Mouse (Mus musculus) liver, embryonic 14.5 days (tissue): ENCODE results near the gene Zfp746. TPM values are rescaled to one million over a fixed set of nuclear protein-coding genes. Genes with fewer than 3 reads are reported as not detected.
A peak's percentile ranks its signal among the peaks of the same experiment; 100 is the strongest.
"Not testable (repeated sequence)": the region's sequence is repeated elsewhere in the genome, so short reads cannot be mapped to it uniquely, and the experiment has no call there.

Experiments
- ATAC-seq: fragments of 200-750 bp; cut with Nextera tagmentation; 2 replicates; pipeline ENCODE4 v1.8.0; 2017; ENCODE audit warnings: moderate number of reproducible peaks, mild to moderate bottlenecking, moderate library complexity; ENCODE audit not compliant: insufficient read depth
- DNase-seq, 3 experiments: peaks; one replicate each; pipeline ENCODE4 v3.0.0-alpha.2; 2012 to 2013; ENCODE audit warnings: low read depth in 3 of 3, low spot score in 3 of 3
- H3K27ac ChIP-seq: fragments of 300-500 bp; sonication (generic); 2 replicates; pipeline ENCODE4 v1.5.1; 2014; ENCODE audit warnings: moderate library complexity, mild to moderate bottlenecking, control low read depth, inconsistent platforms
- H3K27me3 ChIP-seq: fragments of 300-500 bp; sonication (generic); 2 replicates; pipeline ENCODE4 v1.6.1; 2014; ENCODE audit warnings: mild to moderate bottlenecking, low read length, moderate library complexity; ENCODE audit not compliant: control insufficient read depth, insufficient read depth
- H3K36me3 ChIP-seq: fragments of 300-500 bp; sonication (generic); replicated peaks from 2 replicates; pipeline ENCODE4 v1.6.1; 2014; ENCODE audit warnings: low read depth; ENCODE audit not compliant: control insufficient read depth, insufficient read depth
- H3K4me1 ChIP-seq, 2 experiments: fragments of 200-500 bp in 1 of 2; fragments of 300-500 bp in 1 of 2; sonication (generic) in 1 of 2; replicated peaks; 2 replicates each; pipeline ENCODE4 v1.6.1; 2012 to 2014; ENCODE audit warnings: antibody characterized with exemption in 1 of 2, inconsistent platforms in 1 of 2, low read length in 1 of 2; ENCODE audit not compliant: control insufficient read depth in 2 of 2, insufficient read depth in 2 of 2
- H3K4me2 ChIP-seq: fragments of 300-500 bp; sonication (generic); 2 replicates; pipeline ENCODE4 v1.6.1; 2014; ENCODE audit warnings: low read depth, mild to moderate bottlenecking, control low read depth, moderate library complexity
- H3K4me3 ChIP-seq, 2 experiments: fragments of 200-500 bp in 1 of 2; fragments of 300-500 bp in 1 of 2; sonication (generic) in 1 of 2; 2 replicates each; pipeline ENCODE4 v1.5.1; 2012 to 2014; ENCODE audit warnings: low read depth in 2 of 2, low read length in 2 of 2, mild to moderate bottlenecking in 2 of 2, control low read depth in 1 of 2, inconsistent platforms in 1 of 2, moderate library complexity in 1 of 2; ENCODE audit not compliant: insufficient read depth in 1 of 2
- H3K9ac ChIP-seq: fragments of 300-500 bp; sonication (generic); replicated peaks from 2 replicates; pipeline ENCODE4 v1.6.1; 2014; ENCODE audit warnings: mild to moderate bottlenecking, control low read depth, moderate library complexity
- H3K9me3 ChIP-seq: fragments of 300-500 bp; sonication (generic); 2 replicates; pipeline ENCODE4 v1.6.1; 2016; ENCODE audit warnings: low read length, mixed read lengths; ENCODE audit not compliant: control insufficient read depth
- CTCF ChIP-seq: IDR thresholded peaks from 2 replicates; pipeline ENCODE4 v1.5.1; 2016; ENCODE audit warnings: antibody characterized with exemption, low read depth, control low read depth
- EP300 ChIP-seq: IDR thresholded peaks from 2 replicates; pipeline ENCODE4 v1.6.1; 2016; ENCODE audit warnings: antibody characterized with exemption, low read depth
- WGBS: fragments of 180-500 bp; shearing (Covaris S2); extraction: QIAGEN DNeasy Blood & Tissue Kit; methylation state at CpG from one replicate; pipeline ENCODE4 v1.1.7; 2014; ENCODE audit not compliant: insufficient replicate concordance; 5-methylcytosine and 5-hydroxymethylcytosine counted together
- polyA plus RNA-seq, 2 experiments: library from polyadenylated mRNA; depleted of rRNA in 1 of 2; stranded (reverse) in 1 of 2; unstranded in 1 of 2; fragments of >200 nt; fragmentation: Nextera tagmentation in 1 of 2; extraction: Ambion mirVana in 1 of 2; gene quantifications; 2 replicates each; pipeline versions ENCODE4 v1.2.1 to v1.2.3; 2012 to 2014

The Zfp746 gene
- polyA plus RNA-seq (2012; rRNA removed) = 5.2 and 5.6 TPM in 2 replicates
- 4.0 and 4.9 TPM in 2 replicates for polyA plus RNA-seq (2014; fragmentation: Nextera tagmentation; extraction: Ambion mirVana)

DNA sequence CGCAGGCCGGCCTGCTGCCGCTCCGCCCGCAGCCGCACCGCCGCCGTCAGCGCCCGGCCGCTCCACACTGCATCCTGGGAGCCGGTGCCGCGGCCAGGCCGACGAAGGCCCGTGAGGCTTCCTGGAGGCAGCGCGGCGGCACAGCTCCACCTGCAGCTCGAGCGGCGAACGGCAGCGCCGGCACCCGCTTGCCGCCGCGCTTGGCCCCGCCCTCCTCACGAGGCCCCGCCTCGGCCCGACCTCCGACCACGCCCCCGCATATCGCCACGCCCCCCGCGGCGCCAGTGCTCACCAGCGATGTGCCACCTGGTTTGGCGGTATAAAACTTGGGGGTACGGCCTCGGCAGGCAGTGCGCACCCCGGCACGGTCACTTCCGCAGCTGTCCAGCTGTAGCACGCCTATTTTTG, at the start of gene Zfp746:
Gene Zfp746 (minus strand): TSS at position 123 of the 408 bp plus-strand sequence.
- whole genome bisulfite sequencing = under 1% methylated on average over 53 of the region's 53 CpGs
- peaks cover 17% of the 10 kb centered on the region for H3K36me3 ChIP-seq
- TF ChIP-seq EP300 = no peak
- TF ChIP-seq CTCF = peak; percentile 72
- H3K4me3 ChIP-seq = peak within 1 kb of the TSS; percentile 70 to 74
- peak within 1 kb of the TSS; percentile 73 for H3K4me2 ChIP-seq
- ATAC-seq = peak; percentile 92
- no peaks in the 10 kb centered on the region for H3K27me3 ChIP-seq
- peak within 1 kb of the TSS; percentile 79 for H3K9ac ChIP-seq
- H3K27ac ChIP-seq = peak within 1 kb of the TSS; percentile 49
- no peaks in the 10 kb centered on the region for H3K9me3 ChIP-seq
- H3K4me1 ChIP-seq = peaks cover 0 to 18% of the 10 kb centered on the region in 2 experiments; a peak in 3 of 4 replicates
- DNase-seq = peak; percentile 71 to 78 (median 73)

DNA sequence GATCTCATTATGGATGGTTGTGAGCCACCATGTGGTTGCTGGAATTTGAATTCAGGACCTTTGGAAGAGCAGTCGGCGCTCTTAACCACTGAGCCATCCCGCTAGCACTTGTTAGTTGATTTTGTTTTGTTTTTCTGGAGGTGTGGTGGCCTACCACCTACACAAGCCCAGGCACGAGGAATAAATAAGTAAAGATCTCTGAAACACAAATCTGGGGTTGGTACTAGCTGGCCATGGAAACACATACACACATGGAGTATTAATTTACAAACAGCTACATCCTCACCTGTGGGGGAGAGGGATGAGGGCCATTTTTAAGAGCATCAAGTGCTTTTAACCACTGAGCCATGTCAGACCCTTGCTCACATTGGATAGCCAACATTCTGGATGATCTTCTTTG, 34.7 kb upstream of the Zfp746 start:
- not testable (repeated sequence) for ATAC-seq, H3K9ac ChIP-seq, H3K4me3 ChIP-seq, H3K9me3 ChIP-seq, H3K4me1 ChIP-seq, H3K36me3 ChIP-seq, H3K4me2 ChIP-seq, H3K27me3 ChIP-seq, H3K27ac ChIP-seq
- DNase-seq = peak; percentile 31 to 61 (median 53)
- WGBS = 62% methylated on average over 4 of the region's 4 CpGs

DNA sequence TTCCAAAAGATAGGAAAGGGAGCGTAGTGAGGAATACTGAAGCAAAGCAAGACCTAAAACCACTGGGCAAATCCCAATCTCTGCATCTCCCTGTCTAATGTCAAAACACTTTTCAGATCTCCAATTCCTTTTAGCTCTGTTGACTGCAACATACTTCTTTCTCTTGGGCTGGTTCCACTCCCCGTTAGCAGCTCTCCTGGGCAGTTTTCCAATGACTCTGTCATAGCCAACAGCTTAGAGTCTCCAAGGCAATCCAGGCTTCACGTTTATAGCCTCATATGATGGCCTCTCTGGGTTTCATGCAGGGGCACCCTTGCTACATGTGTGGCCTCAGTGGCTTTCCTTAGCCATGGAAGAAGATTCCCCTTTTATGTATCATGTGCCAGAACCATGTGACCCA, 29.6 kb upstream of the Zfp746 start:
- Histone ChIP-seq H3K4me2 (no peak overlapping the region), H3K9me3 (no peaks in the 10 kb centered on the region), H3K27me3 (no peaks in the 10 kb centered on the region), H3K9ac (no peak overlapping the region), H3K4me1 (no peaks in the 10 kb centered on the region), H3K4me3 (no peak overlapping the region), H3K36me3 (no peaks in the 10 kb centered on the region), H3K27ac (no peak overlapping the region)
- DNase-seq = no peak
- ATAC-seq = no peak
- no peak for TF ChIP-seq EP300
- no peak for TF ChIP-seq CTCF
- WGBS = 58% methylated on average over 3 of the region's 3 CpGs

DNA sequence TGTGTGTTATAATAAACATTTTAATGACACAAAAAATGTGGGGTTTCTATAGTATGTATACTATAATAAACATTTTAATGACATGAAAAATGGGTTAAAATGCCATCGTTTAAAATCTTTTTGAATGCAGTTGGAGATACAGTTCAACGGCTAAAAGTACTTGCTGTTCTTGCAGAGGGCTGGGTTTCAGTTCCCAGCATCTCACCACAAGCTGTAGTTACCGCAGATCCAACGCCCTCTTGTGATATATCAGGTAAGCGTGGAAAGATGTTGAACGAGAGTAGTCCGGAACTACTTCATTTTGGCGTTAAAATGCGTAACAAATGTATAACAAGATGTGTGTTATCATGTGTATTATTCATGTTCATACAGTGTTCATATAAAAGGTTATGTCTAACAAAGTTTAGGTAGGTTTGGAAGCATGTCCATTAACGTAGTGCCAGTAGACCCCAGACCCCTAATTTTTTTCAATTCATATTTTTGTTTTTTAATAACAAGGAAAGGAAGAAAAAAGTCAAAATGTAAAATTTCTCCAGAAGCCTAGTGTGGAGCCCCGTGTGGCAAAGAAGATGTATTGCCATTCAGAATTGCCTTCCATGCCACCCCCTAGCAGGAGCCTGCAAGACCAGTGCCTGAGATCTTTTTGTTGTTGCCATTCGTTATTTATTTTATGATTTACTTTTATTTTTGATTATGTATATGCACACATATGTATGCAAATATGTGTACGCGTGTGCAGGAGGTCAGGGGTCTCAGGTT, 743 bp upstream of the Zfp746 start:
- TF ChIP-seq CTCF (peak; percentile 24), EP300 (no peak)
- H3K4me1 ChIP-seq = peaks cover 0 to 18% of the 10 kb centered on the region in 2 experiments; a peak in 3 of 4 replicates
- no peak overlapping the region for H3K9ac ChIP-seq
- no peak for ATAC-seq
- WGBS = 24% methylated on average over 14 of the region's 14 CpGs
- peak overlapping the region; percentile 73 for H3K4me2 ChIP-seq
- peak overlapping the region in 1 of 2 experiments; percentile 70; a peak in 3 of 4 replicates for H3K4me3 ChIP-seq
- H3K9me3 ChIP-seq = no peaks in the 10 kb centered on the region
- H3K36me3 ChIP-seq = peaks cover 10% of the 10 kb centered on the region
- no peaks in the 10 kb centered on the region for H3K27me3 ChIP-seq
- DNase-seq = no peak
- H3K27ac ChIP-seq = no peak overlapping the region

DNA sequence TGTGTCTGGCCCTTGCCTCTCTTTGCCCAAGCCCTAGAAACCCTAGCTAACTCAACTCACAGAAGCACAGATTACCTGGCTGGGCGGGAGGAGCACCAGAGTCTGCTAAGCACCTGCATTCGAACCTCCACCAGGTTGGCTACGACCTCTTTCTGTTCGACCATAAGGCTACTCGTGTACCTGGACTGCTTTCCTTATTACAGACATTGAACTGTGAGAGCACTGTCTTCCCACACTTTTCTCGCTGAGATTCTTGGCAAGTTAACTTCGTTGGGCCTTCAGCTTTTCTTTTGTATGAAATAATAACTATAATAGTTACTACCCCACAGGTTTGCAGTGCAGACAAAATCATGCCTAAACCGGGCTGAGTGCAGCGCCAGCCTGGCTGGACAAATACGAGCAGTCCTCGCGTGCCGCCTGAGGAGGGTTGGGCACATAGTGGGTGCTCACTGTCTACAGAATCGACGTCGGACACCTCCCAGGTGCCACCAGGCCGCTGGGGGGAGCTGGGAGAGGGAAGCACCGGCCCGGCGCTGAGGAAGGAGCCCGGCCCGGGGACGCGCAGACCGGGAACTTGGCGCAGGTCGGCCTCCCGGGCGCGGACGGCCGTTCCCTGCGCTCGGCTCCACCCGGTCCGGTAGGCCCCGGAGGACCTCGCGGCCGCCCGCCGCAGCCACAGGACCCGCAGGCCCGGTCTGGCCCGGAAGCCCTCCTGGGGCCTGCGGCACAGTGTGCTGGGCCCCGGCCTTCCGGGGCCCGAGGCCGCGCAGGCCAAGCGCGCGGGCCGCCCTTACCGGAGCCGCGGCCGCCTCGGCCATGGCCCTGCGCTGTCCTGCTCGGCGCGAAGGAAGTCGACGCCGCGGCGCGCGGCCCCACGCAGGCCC, 630 bp downstream of the Zfp746 start:
- peaks cover 17% of the 10 kb centered on the region for H3K36me3 ChIP-seq
- ATAC-seq = peak; percentile 88
- WGBS = 3% methylated on average over 61 of the region's 72 CpGs
- peaks cover 0 to 18% of the 10 kb centered on the region in 2 experiments; a peak in 3 of 4 replicates for H3K4me1 ChIP-seq
- no peaks in the 10 kb centered on the region for H3K27me3 ChIP-seq
- peak overlapping the region; percentile 66 for H3K4me2 ChIP-seq
- H3K27ac ChIP-seq = peak overlapping the region; percentile 49
- TF ChIP-seq EP300 (no peak), CTCF (peak; percentile 61)
- H3K9ac ChIP-seq = peak overlapping the region; percentile 79
- peak overlapping the region; percentile 70 to 74 for H3K4me3 ChIP-seq
- H3K9me3 ChIP-seq = no peaks in the 10 kb centered on the region
- peak; percentile 49 to 61 (median 59) for DNase-seq
